24 mouse cellular contexts compared by ENCODE assay signal in genomic region chr10:68157511-68157910, GRCm38 (mm10).
A peak's percentile ranks its signal among the peaks of the same experiment; 100 is the strongest.
DNase-seq lines count a peak whose midpoint lies in the region; ATAC-seq and TF ChIP-seq lines count a peak whose summit lies in the region.
"Had no signal": no experiment of that assay in that cellular context is flagged by ENCODE, and none has a peak within 500 bp of the region (broad histone marks: within the 10 kb centered on the region; RNA-seq: fewer than 3 reads in every experiment).

No protein-coding gene starts in this region.

- no peak for TF ChIP-seq POLR2A in embryonic fibroblast, embryonic 13.5 days (IDR thresholded peaks at IDR 0.05; ENCODE audit: low read depth, low read length)

- H3K36me3 ChIP-seq in erythroblast, embryonic 14.5 days (ENCODE audit: control insufficient read depth), result peaks cover 45% of the 10 kb centered on the region
- H3K36me3 ChIP-seq in lung, embryonic 15.5 days, result no peaks in the 10 kb centered on the region
- no peaks in the 10 kb centered on the region for H3K36me3 ChIP-seq in liver, embryonic 16.5 days (ENCODE audit: control insufficient read depth, insufficient read depth)
- no peaks in the 10 kb centered on the region for H3K36me3 ChIP-seq in midbrain, embryonic 14.5 days (ENCODE audit: control insufficient read depth, insufficient read depth, low read length)
- H3K36me3 ChIP-seq: G1E; hindbrain, embryonic 15.5 days; midbrain, embryonic 15.5 days; neural tube, embryonic 12.5 days had no signal

- no peak for DNase-seq in lung, postnatal 14 days
- DNase-seq in adrenal gland, postnatal 14 days, result no peak
- DNase-seq in midbrain, embryonic 14.5 days, result no peak
- DNase-seq: adrenal gland, postnatal 10 days; cerebellum, adult 9-10 months; kidney, postnatal 25 days; retina, postnatal 1 day; right cerebral cortex, postnatal 25 days; thymus, postnatal 14 days had no signal

- H3K27me3 ChIP-seq in erythroblast, embryonic 14.5 days (ENCODE audit: control insufficient read depth), result peaks cover 3% of the 10 kb centered on the region; the same call in 1 of the 2 replicates
- no peaks in the 10 kb centered on the region for H3K27me3 ChIP-seq in lung, embryonic 15.5 days
- H3K27me3 ChIP-seq in liver, embryonic 16.5 days (ENCODE audit: control insufficient read depth, insufficient read depth, low read depth, low read length), result no peaks in the 10 kb centered on the region
- no peaks in the 10 kb centered on the region for H3K27me3 ChIP-seq in midbrain, embryonic 14.5 days (ENCODE audit: control insufficient read depth, insufficient read depth, low read length)
- H3K27me3 ChIP-seq: hindbrain, embryonic 15.5 days; limb, embryonic 12.5 days; midbrain, embryonic 15.5 days; neural tube, embryonic 12.5 days; Patski had no signal

- no peak for TF ChIP-seq CTCF in embryonic fibroblast, embryonic 13.5 days (IDR thresholded peaks at IDR 0.05; ENCODE audit: borderline replicate concordance, insufficient read depth, low read length)

- no peak overlapping the region for H3K9ac ChIP-seq in lung, embryonic 15.5 days
- no peak overlapping the region for H3K9ac ChIP-seq in liver, embryonic 16.5 days (ENCODE audit: low read depth, low read length)
- no peak overlapping the region for H3K9ac ChIP-seq in midbrain, embryonic 14.5 days (replicated peaks; ENCODE audit: low read length)
- H3K9ac ChIP-seq: hindbrain, embryonic 15.5 days; limb, embryonic 12.5 days; midbrain, embryonic 15.5 days; neural tube, embryonic 12.5 days had no signal

- peak overlapping the region; percentile 24; the same call in 1 of the 2 replicates for H3K27ac ChIP-seq in lung, embryonic 15.5 days
- H3K27ac ChIP-seq in embryonic fibroblast, embryonic 13.5 days (ENCODE audit: insufficient read depth, low read length), result peak overlapping the region; percentile 86
- no peak overlapping the region; the same call in 1 of the 2 replicates for H3K27ac ChIP-seq in liver, embryonic 16.5 days (ENCODE audit: low read length)
- H3K27ac ChIP-seq in midbrain, embryonic 14.5 days (replicated peaks; ENCODE audit: low read depth, low read length), result no peak overlapping the region
- H3K27ac ChIP-seq: hindbrain, embryonic 15.5 days; layer of hippocampus, adult 2 months; limb, embryonic 12.5 days; midbrain, embryonic 15.5 days; neural tube, embryonic 12.5 days had no signal

- WGBS in lung, embryonic 15.5 days, result 53% methylated on average over 8 of the region's 8 CpGs
- 74% methylated on average over 8 of the region's 8 CpGs for WGBS in liver, embryonic 16.5 days (ENCODE audit: insufficient replicate concordance)
- 67% methylated on average over 8 of the region's 8 CpGs for WGBS in midbrain, embryonic 14.5 days

- ATAC-seq in erythroblast, adult 5-6 weeks (replicated peaks; ENCODE audit: low FRiP score, poor library complexity, severe bottlenecking), result no peak
- ATAC-seq in lung, embryonic 15.5 days (ENCODE audit: borderline replicate concordance, extremely low read depth, low FRiP score, low TSS enrichment), result no peak
- no peak for ATAC-seq in liver, embryonic 16.5 days (ENCODE audit: low read depth)
- no peak for ATAC-seq in midbrain, embryonic 14.5 days (ENCODE audit: low FRiP score, low TSS enrichment)
- ATAC-seq: activated CD4-positive, CD25-positive, alpha-beta regulatory T cell, adult 4 months; forebrain, embryonic 14.5 days; midbrain, embryonic 15.5 days; Patski had no signal

- peak overlapping the region; percentile 71 for H3K4me3 ChIP-seq in erythroblast, embryonic 14.5 days (replicated peaks)
- H3K4me3 ChIP-seq in lung, embryonic 15.5 days, result no peak overlapping the region
- H3K4me3 ChIP-seq in embryonic fibroblast, embryonic 13.5 days (ENCODE audit: insufficient read depth, low read length), result no peak overlapping the region
- H3K4me3 ChIP-seq in liver, embryonic 16.5 days (ENCODE audit: low read depth, low read length), result peak overlapping the region; percentile 55
- no peak overlapping the region for H3K4me3 ChIP-seq in midbrain, embryonic 14.5 days (replicated peaks; ENCODE audit: low read depth, low read length)
- H3K4me3 ChIP-seq: hindbrain, embryonic 15.5 days; layer of hippocampus, adult 2 months; limb, embryonic 12.5 days; midbrain, embryonic 15.5 days; neural tube, embryonic 12.5 days had no signal

- no peaks in the 10 kb centered on the region for H3K9me3 ChIP-seq in erythroblast, embryonic 14.5 days (ENCODE audit: control insufficient read depth, low read length)
- H3K9me3 ChIP-seq in lung, embryonic 15.5 days, result no peaks in the 10 kb centered on the region
- H3K9me3 ChIP-seq in liver, embryonic 16.5 days (replicated peaks; ENCODE audit: control insufficient read depth, low read length), result no peaks in the 10 kb centered on the region
- H3K9me3 ChIP-seq in midbrain, embryonic 14.5 days (ENCODE audit: control insufficient read depth, low read length), result no peaks in the 10 kb centered on the region
- H3K9me3 ChIP-seq: hindbrain, embryonic 15.5 days; limb, embryonic 12.5 days; midbrain, embryonic 15.5 days; neural tube, embryonic 12.5 days had no signal

- peaks cover 80% of the 10 kb centered on the region for H3K4me1 ChIP-seq in erythroblast, embryonic 14.5 days (ENCODE audit: control insufficient read depth)
- H3K4me1 ChIP-seq in lung, embryonic 15.5 days, result peaks cover 19% of the 10 kb centered on the region; the same call in 1 of the 2 replicates
- H3K4me1 ChIP-seq in embryonic fibroblast, embryonic 13.5 days (ENCODE audit: control insufficient read depth, insufficient read depth, low read length), result peaks cover 23% of the 10 kb centered on the region
- peaks cover 45% of the 10 kb centered on the region for H3K4me1 ChIP-seq in liver, embryonic 16.5 days (ENCODE audit: control insufficient read depth, low read depth, low read length)
- peaks cover 15% of the 10 kb centered on the region for H3K4me1 ChIP-seq in midbrain, embryonic 14.5 days (ENCODE audit: control insufficient read depth, insufficient read depth, low read length)

- no peak overlapping the region for H3K4me2 ChIP-seq in lung, embryonic 15.5 days
- peak overlapping the region; percentile 48 for H3K4me2 ChIP-seq in liver, embryonic 16.5 days (ENCODE audit: low read depth, low read length)
- no peak overlapping the region for H3K4me2 ChIP-seq in midbrain, embryonic 14.5 days (ENCODE audit: low read length)
- H3K4me2 ChIP-seq: heart, embryonic 11.5 days; hindbrain, embryonic 15.5 days; limb, embryonic 12.5 days; midbrain, embryonic 15.5 days; neural tube, embryonic 12.5 days had no signal

Comparison
In these comparisons a context has a peak if more than half of its experiments do, and no peak if none do; other contexts are left out.
1. H3K4me3 ChIP-seq: peak in erythroblast, embryonic 14.5 days (single experiment) and liver, embryonic 16.5 days (single experiment); none in lung, embryonic 15.5 days (single experiment), embryonic fibroblast, embryonic 13.5 days (single experiment) and midbrain, embryonic 14.5 days (single experiment).
2. H3K27ac ChIP-seq: peak in lung, embryonic 15.5 days (single experiment) and embryonic fibroblast, embryonic 13.5 days (single experiment); none in liver, embryonic 16.5 days (single experiment) and midbrain, embryonic 14.5 days (single experiment).